Mouse (Mus musculus): Measurements from ENCODE around the gene B4galt7. TPM values are rescaled to one million over a fixed set of nuclear protein-coding genes. Genes with fewer than 3 reads are reported as not detected.
A peak's percentile ranks its signal among the peaks of the same experiment; 100 is the strongest.
"Not testable (repeated sequence)": the region's sequence is repeated elsewhere in the genome, so short reads cannot be mapped to it uniquely, and the experiment has no call there.

Gene B4galt7
- total RNA-seq, 2 experiments from 2014 or later = 24.9 to 25.5 TPM

DNA sequence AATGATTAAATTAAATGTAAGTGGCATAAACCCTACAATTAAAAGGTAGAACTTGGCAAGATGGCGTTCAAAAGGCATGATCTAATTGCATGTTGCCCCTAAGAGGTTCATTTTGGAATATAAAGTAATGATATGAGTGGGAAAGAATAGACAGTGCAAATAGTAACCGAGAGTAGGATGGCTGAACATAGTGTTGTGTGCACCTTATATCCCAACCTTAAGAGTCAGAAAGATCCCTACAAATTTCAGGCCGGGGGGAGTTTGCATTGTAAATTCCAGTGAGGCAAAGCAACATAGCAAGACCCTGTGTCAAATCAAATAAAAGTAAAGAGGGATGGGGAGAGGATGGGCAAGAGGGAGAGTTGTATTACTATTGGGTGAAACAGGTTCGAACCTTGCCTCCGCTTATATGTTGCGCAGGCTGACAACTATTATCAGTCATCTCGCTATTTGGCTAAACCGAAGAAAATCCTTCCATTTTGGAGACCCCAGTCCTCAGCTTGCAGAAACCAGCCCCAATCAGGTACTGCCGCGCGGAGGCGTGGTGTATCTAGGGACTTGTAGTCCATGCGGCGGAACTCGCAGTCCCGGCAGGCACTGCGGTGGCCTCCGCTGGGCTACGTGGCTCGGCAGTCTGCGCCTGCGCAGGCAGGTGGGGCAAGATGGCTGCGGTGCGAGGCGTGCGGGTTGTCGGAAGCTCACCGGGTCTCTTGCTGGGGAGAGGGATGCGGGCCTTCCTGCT lies 7.0 kb upstream of the B4galt7 start:
- peak; percentile 95 to 98 for DNase-seq (ENCODE audit: extremely low spot score in 1 of 2, low spot score in 2 of 2)
- intact Hi-C loops (cut with DNase I) = no loop called here

DNA sequence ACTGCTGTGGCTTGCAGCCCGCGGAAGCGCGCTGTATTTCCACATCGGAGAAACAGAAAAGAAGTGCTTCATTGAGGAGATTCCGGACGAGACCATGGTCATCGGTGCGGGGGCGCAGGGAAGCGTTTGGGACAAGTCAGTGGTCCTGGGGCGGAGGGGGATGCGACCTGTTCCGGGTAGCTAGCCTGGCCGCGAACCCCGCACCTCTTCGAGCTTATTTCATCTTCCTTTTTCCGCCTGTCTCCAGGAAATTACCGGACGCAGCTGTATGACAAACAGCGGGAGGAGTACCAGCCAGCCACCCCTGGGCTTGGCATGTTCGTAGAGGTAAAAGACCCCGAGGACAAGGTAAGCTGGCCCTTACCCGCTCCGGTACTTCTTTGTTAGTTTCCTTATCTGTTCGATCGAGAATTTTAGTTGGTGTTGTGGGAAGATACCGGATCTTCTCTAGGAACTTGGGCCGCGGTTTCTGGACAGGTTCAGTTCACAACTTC lies 6.4 kb upstream of the B4galt7 start:
- intact Hi-C loops (cut with DNase I) = no loop called here
- no peak for DNase-seq (ENCODE audit: extremely low spot score in 1 of 2, low spot score in 2 of 2)

DNA sequence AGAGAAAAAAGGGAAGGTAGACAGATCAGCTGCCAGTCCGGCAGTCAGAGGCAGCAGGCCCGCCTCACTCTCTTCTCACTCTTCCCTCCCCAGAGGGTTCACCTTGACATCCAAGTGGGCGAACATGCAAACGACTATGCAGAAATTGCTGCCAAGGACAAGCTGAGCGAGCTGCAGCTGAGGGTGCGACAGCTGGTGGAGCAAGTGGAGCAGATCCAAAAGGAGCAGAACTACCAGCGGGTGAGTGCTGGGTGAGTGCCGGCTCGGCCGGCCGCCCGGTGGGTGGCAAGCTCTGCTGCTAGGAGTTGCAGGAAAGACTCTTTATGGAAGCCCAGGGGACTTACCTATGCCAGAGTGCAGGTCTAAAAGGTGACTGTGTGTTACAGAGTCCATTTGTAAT lies 4.3 kb upstream of the B4galt7 start:
- intact Hi-C loops (cut with DNase I) = no loop called here
- peak in 1 of 2 experiments; percentile 57 for DNase-seq (ENCODE audit: extremely low spot score in 1 of 2, low spot score in 2 of 2)

GRCm38 (mm10) chr13:55596802-55597201 lies 2.9 kb upstream of the B4galt7 start:
- DNase-seq (ENCODE audit: extremely low spot score in 1 of 2, low spot score in 2 of 2) = no peak
- intact Hi-C loops (cut with DNase I) = no loop called here

- intact Hi-C loops (cut with DNase I) = loop anchor here (2.0 kb wide), 1 partner anchor 40 kb away; no protein-coding TSS in a partner anchor
Observed at GRCm38 (mm10) chr13:55600657-55601056, 961 bp downstream of the B4galt7 start.

GRCm38 (mm10) chr13:55601611-55602010 lies 1.9 kb downstream of the B4galt7 start:
- intact Hi-C loops (cut with DNase I) = loop anchor here (2.0 kb wide), 1 partner anchor 39 kb away; no protein-coding TSS in a partner anchor
- peak; percentile 77 to 84 for DNase-seq (ENCODE audit: extremely low spot score in 1 of 2, low spot score in 2 of 2)

More at GRCm38 (mm10) chr13:55600657-55601056, 961 bp downstream of the B4galt7 start:
- no peak for DNase-seq (ENCODE audit: extremely low spot score in 1 of 2, low spot score in 2 of 2)

GRCm38 (mm10) chr13:55604606-55605005 lies 4.9 kb downstream of the B4galt7 start:
- no peak for DNase-seq (ENCODE audit: extremely low spot score in 1 of 2, low spot score in 2 of 2)
- intact Hi-C loops (cut with DNase I) = no loop called here

DNA sequence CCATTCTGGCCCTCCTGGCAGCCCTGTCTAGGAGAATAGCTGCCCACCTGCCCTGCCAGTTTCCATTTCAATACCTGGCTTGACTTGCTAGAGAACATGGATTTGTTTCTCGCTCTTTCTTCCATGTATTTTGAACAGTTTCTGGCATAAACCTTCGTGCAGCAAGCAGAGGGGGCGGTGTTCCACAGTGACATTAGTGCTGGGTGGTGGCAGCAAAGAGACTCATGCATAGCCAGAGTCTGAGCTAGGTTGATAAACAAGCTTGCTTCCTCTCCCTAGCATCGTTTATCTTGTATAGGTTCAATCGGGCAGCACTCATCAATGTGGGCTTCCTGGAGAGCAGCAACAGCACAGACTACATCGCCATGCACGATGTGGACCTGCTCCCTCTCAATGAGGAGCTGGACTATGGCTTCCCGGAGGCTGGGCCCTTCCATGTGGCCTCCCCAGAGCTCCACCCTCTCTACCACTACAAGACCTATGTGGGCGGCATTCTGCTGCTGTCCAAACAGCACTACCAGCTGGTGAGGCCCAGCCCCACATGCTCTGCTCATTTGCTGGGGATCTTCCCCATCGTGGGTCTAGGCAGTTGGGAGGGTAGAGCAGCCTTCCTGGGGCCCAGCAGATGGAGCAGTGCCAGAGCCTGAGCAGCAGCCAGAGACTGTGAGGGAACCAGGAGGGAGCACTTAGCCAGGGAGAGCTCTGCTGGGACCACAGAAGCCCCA lies 7.4 kb downstream of the B4galt7 start:
- intact Hi-C loops (cut with DNase I) = no loop called here
- DNase-seq (ENCODE audit: extremely low spot score in 1 of 2, low spot score in 2 of 2) = peak in 1 of 2 experiments; percentile 36

DNA sequence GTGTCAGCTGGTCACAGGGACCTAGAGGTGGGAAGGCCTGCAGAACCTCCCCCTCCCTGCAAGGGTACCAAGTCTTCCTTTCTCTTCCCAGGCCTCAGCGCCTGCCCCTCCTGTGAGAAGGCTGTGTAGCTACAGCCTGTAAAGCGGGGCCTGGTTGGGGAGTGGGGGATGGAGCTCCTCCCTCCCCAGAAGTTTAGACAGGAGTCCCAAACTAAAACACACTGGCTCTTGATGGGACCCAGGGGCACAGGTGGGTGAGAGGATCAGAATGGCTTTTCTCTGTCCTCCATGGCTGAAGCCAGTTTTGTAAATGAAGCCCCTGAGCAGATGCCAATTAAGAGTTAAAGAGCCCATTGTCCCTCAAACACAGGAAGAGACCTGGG lies 7.9 kb downstream of the B4galt7 start:
- no peak for DNase-seq (ENCODE audit: extremely low spot score in 1 of 2, low spot score in 2 of 2)
- intact Hi-C loops (cut with DNase I) = no loop called here

DNA sequence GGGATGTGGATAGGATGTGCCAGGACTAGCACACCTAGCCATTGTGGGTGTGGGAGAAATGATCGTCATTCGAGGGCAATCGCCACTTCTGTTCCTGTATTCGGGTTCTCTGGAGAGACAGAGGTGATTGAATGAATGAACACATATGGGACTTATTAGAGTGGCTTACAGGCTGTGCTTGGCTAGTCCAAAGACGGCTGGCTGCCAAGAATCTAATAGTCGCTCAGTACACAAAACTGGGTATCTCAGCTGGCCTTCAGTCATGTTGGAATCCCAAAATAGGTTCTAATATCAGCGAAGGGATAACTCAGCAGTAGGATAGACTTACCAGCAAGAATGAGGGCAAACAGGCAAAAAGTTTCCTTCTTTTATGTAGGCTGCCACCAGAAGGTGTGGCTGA lies 12.3 kb downstream of the B4galt7 start:
- DNase-seq (ENCODE audit: extremely low spot score in 1 of 2, low spot score in 2 of 2) = no peak
- intact Hi-C loops (cut with DNase I) = no loop called here

DNA sequence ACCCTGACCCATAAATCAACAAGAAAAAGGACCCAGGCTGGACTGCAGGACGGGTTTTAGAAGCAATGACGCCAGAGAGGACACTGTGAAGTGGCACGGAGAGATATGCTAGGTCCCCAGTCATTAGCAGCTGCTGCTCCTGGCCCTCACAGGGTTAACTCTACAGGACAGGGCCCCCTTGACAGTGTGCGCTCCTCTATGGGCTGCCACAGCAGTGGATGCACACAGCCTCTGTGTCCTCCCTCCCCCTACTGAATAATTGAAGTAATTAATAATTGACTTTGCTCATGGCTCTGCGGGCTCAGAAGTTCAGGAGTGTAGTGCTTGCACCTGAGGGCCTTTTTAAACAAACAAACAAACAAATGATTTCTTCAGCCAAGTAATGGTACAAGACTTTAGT lies 13.8 kb downstream of the B4galt7 start:
- intact Hi-C loops (cut with DNase I) = no loop called here
- no peak for DNase-seq (ENCODE audit: extremely low spot score in 1 of 2, low spot score in 2 of 2)

DNA sequence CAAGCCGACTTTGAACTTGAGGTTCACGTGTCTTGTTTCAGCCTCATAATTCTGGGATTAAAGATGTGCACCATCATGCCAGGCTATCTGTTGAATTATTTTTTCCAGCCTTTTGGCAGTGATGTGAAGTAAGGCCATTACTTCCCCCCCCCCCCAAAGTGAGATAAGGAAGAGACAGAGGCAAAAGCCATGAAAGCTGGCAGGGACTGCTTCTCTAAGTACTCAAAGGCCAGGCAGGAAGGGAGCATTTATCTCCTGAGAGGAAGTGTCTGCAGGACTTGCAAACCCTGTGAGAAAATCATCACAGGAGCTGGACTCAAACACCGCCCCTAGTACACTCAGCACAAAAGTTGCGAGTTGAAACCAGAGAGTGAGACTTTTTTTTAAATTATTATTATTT lies 19.6 kb downstream of the B4galt7 start:
- no peak for DNase-seq (ENCODE audit: extremely low spot score in 1 of 2, low spot score in 2 of 2)
- intact Hi-C loops (cut with DNase I) = no loop called here

- no peak for DNase-seq (ENCODE audit: extremely low spot score in 1 of 2, low spot score in 2 of 2)
- intact Hi-C loops (cut with DNase I) = no loop called here
Observed at GRCm38 (mm10) chr13:55620275-55620674, 20.6 kb downstream of the B4galt7 start.

GRCm38 (mm10) chr13:55622156-55622648 lies 22.5 kb downstream of the B4galt7 start:
- intact Hi-C loops (cut with DNase I) = not testable (repeated sequence)

GRCm38 (mm10) chr13:55622649-55623541 lies 23.2 kb downstream of the B4galt7 start, which contains the start of gene Caml:
TSS of gene Caml (plus strand) at chr13:55623005.
- intact Hi-C loops (cut with DNase I) = no loop called here
- DNase-seq (ENCODE audit: extremely low spot score in 1 of 2, low spot score in 2 of 2) = peak; percentile 83 to 92

More at GRCm38 (mm10) chr13:55622156-55622648, 22.5 kb downstream of the B4galt7 start:
- DNase-seq (ENCODE audit: extremely low spot score in 1 of 2, low spot score in 2 of 2) = not testable (repeated sequence)

GRCm38 (mm10) chr13:55634639-55635127 lies 35.0 kb downstream of the B4galt7 start, which contains the start of gene Ddx46:
TSS of gene Ddx46 (plus strand) at chr13:55635027.
- intact Hi-C loops (cut with DNase I) = no loop called here
- peak; percentile 83 to 94 for DNase-seq (ENCODE audit: extremely low spot score in 1 of 2, low spot score in 2 of 2)

DNA sequence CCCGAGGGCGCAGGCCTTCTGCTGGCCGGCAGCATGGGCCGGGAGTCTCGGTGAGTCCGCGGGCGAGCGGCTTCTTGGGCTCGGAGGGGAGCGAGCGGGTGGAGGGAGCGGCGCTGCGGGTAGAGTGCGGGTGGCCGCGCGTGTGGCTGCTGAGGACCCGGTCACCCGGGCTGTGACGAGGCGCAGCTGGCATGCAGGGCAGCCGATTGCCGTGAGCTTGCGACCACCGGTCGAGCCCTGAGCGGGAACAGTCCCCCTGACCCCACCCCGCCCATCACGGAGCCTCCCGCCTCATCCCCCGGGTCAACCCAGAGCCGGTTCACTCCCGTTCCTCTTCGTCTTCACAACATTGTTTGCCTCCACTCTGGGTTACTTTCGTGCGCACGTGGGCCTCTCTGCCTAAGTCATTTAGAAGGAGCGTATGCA lies 35.5 kb downstream of the B4galt7 start:
- intact Hi-C loops (cut with DNase I) = no loop called here
- no peak for DNase-seq (ENCODE audit: extremely low spot score in 1 of 2, low spot score in 2 of 2)

DNA sequence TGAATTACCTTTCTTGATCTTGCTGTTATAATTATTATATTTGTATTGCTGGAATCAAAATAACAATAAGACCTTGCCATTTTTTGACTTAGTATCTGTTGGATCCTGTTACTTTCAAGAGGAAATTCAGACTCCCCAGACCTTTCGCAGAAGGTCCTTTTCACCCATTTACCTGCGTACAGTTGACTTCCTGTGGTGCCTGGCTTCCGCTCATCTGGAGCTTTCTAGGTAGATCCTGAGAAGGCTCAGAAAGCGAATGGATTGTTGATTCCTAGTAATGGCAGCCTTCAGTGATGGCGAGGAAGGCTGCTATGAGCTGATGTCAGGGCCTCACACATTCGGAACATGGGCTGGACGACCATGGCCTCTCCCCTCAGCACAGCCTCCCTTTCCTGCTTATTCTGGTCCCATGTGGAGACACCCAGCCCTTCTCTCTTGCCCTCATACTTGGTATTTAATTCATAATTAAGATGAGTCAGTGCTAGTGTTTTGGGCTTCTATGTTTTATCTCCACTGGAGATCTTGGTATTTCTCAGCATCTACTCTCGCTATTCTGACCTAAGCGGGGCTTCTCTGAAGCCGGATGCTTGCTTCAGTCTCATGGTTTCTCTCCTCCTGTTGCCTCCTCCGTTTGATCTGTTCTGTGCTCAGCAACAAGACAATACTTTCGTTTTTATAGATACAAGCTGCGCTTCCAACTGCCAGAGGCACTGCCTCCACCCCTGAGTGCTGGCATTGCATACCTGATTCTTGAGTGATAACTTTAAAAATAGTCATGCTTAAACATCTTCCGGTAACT lies 36.7 kb downstream of the B4galt7 start:
- intact Hi-C loops (cut with DNase I) = no loop called here
- DNase-seq (ENCODE audit: extremely low spot score in 1 of 2, low spot score in 2 of 2) = no peak
